Mouse (Mus musculus) myocyte (in vitro differentiated cells): ENCODE results near the gene Taf5. TPM values are rescaled to one million over a fixed set of nuclear protein-coding genes. Genes with fewer than 3 reads are reported as not detected.

Experiments used
- H3K27me3 ChIP-seq: one replicate; pipeline ENCODE4 v1.6.1; 2011; ENCODE audit not compliant: control insufficient read depth, insufficient read depth, insufficient read length
- H3K36me3 ChIP-seq: one replicate; pipeline ENCODE4 v1.6.1; 2011; ENCODE audit not compliant: control insufficient read depth, insufficient read depth
- H3K4me2 ChIP-seq: one replicate; pipeline ENCODE4 v1.6.1; 2011; ENCODE audit warnings: low read depth, control low read depth
- H3K4me3 ChIP-seq: one replicate; pipeline ENCODE4 v1.5.1; 2011; ENCODE audit warnings: mild to moderate bottlenecking, control low read depth, moderate library complexity
- H3K79me2 ChIP-seq: one replicate; pipeline ENCODE4 v1.6.1; 2011; ENCODE audit not compliant: control insufficient read depth, insufficient read depth
- H3ac ChIP-seq: one replicate; pipeline ENCODE4 v1.6.1; 2011; ENCODE audit not compliant: control insufficient read depth, insufficient read length
- CEBPB ChIP-seq: IDR thresholded peaks from 2 replicates; pipeline ENCODE4 v1.6.1; 2011; ENCODE audit warnings: mild to moderate bottlenecking, moderate library complexity; ENCODE audit not compliant: poor library complexity, insufficient read depth, severe bottlenecking
- E2F4 ChIP-seq: IDR thresholded peaks from one replicate; pipeline ENCODE4 v1.6.1; 2011; ENCODE audit warnings: mild to moderate bottlenecking, control low read depth, moderate library complexity; ENCODE audit not compliant: insufficient read depth
- MAX ChIP-seq: IDR thresholded peaks from one replicate; pipeline ENCODE4 v1.6.1; 2011; ENCODE audit warnings: low read depth, mild to moderate bottlenecking, control low read depth
- MYOD1 ChIP-seq, 3 experiments: IDR thresholded peaks; one replicate each; pipeline ENCODE4 v1.6.1; 2011; ENCODE audit warnings: control low read depth in 2 of 3, low read depth in 2 of 3, mild to moderate bottlenecking in 2 of 3, moderate library complexity in 1 of 3; ENCODE audit not compliant: insufficient read length in 2 of 3, control insufficient read depth in 1 of 3
- MYOG ChIP-seq, 3 experiments: IDR thresholded peaks; one replicate each; pipeline ENCODE4 v1.6.1; 2011; ENCODE audit warnings: control low read depth in 2 of 3, low read depth in 2 of 3, mild to moderate bottlenecking in 2 of 3; ENCODE audit not compliant: insufficient read length in 2 of 3, control insufficient read depth in 1 of 3, insufficient read depth in 1 of 3
- POLR2A ChIP-seq: IDR thresholded peaks from one replicate; pipeline ENCODE4 v1.6.1; 2011; ENCODE audit warnings: low read depth, mild to moderate bottlenecking, control low read depth, moderate library complexity; ENCODE audit not compliant: insufficient read length
- POLR2AphosphoS2 ChIP-seq: IDR thresholded peaks from one replicate; pipeline ENCODE4 v1.6.1; 2011; ENCODE audit warnings: low read depth, control low read depth; ENCODE audit not compliant: insufficient read length
- REST ChIP-seq: IDR thresholded peaks from one replicate; pipeline ENCODE4 v1.6.1; 2011; ENCODE audit warnings: mild to moderate bottlenecking, control low read depth, moderate library complexity; ENCODE audit not compliant: insufficient read depth, insufficient read length
- SRF ChIP-seq: IDR thresholded peaks from one replicate; pipeline ENCODE4 v1.6.1; 2011; ENCODE audit warnings: low read depth; ENCODE audit not compliant: control insufficient read depth, insufficient read length
- TCF12 ChIP-seq: IDR thresholded peaks from one replicate; pipeline ENCODE4 v1.6.1; 2011; ENCODE audit warnings: mild to moderate bottlenecking, control low read depth; ENCODE audit not compliant: poor library complexity, insufficient read depth, severe bottlenecking
- TCF3 ChIP-seq: IDR thresholded peaks from one replicate; pipeline ENCODE4 v1.6.1; 2011; ENCODE audit warnings: low read depth, control low read depth; ENCODE audit not compliant: insufficient read length
- USF1 ChIP-seq: IDR thresholded peaks from one replicate; pipeline ENCODE4 v1.6.1; 2011; ENCODE audit warnings: low read depth, mild to moderate bottlenecking, control low read depth, moderate library complexity
- polyA plus RNA-seq: library from polyadenylated mRNA; unstranded; fragments of >200 nt; fragmentation: generic; extraction: Trizol; gene quantifications from one replicate; pipeline ENCODE4 v1.2.1, GENCODE M21; 2012; ENCODE audit warnings: missing spikeins

Taf5 gene
- polyA plus RNA-seq, 1 experiment, result 2.5 TPM

DNA sequence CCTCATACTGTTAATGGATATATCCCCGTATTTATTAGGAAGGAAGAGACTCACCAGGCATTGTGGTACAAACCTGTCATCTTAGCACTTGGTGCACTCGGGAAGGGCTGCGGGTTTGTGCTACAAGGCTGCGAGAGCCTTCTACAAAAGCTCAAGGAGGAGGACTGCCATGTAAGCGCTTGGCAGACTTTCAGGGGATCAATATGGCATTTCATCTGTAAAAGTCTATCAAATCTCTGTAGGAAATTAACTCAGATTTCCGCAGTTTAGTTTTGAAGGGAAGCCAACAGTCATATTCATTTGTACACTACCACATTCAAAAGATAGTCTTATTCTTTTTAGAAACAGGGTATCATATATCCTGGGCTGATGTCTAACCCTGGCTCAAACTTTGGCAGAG, 35.8 kb upstream of the Taf5 start:
- H3K27me3 ChIP-seq, result no peaks in the 10 kb centered on the region
- peaks cover 14% of the 10 kb centered on the region for H3K36me3 ChIP-seq

DNA sequence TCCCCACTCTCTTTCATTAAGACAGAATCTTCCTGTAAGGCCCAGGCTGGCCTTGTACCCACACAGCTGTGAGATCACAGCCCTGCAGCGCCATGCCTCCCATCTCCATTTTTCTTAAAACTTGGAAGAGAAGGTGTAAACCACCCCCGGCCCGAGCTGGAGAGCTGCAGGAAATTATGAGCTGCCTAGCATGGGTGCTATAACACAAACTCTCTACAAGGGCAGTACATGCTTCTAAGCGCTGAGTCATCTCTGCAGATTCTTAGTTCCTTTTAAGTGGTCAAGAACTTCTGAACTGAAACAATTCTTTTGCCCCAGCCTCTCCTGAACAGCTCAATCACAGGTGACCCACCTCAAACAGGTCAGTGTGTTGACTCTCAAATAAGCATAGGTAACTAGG, 32.6 kb upstream of the Taf5 start:
- H3K4me3 ChIP-seq, result no peak overlapping the region
- TF ChIP-seq REST (no peak), CEBPB (no peak), MYOD1 (IDR thresholded peaks at IDR 0.05; ENCODE audit: control insufficient read depth in 1 of 3, insufficient read length in 2 of 3, low read depth in 2 of 3) (no peak), POLR2AphosphoS2 (no peak), SRF (no peak), TCF3 (no peak), TCF12 (no peak), MAX (no peak), E2F4 (no peak), POLR2A (no peak)
- no peak overlapping the region for H3K4me2 ChIP-seq
- H3K36me3 ChIP-seq, result peaks cover 26% of the 10 kb centered on the region
- no peak overlapping the region for H3ac ChIP-seq
- no peaks in the 10 kb centered on the region for H3K79me2 ChIP-seq
- H3K27me3 ChIP-seq, result no peaks in the 10 kb centered on the region

More for the DNA sequence above, 35.8 kb upstream of the Taf5 start:
- H3K4me2 ChIP-seq, result no peak overlapping the region
- no peaks in the 10 kb centered on the region for H3K79me2 ChIP-seq
- H3ac ChIP-seq, result no peak overlapping the region
- H3K4me3 ChIP-seq, result no peak overlapping the region
- no peak for TF ChIP-seq CEBPB
- TF ChIP-seq MYOG (IDR thresholded peaks at IDR 0.05; ENCODE audit: control insufficient read depth in 1 of 3, insufficient read depth in 1 of 3, insufficient read length in 2 of 3, low read depth in 2 of 3), result no peak
- no peak for TF ChIP-seq USF1
- TF ChIP-seq POLR2A, result no peak
- TF ChIP-seq SRF, result no peak
- no peak for TF ChIP-seq MAX
- TF ChIP-seq E2F4, result no peak
- TF ChIP-seq POLR2AphosphoS2, result no peak
- no peak for TF ChIP-seq MYOD1 (IDR thresholded peaks at IDR 0.05; ENCODE audit: control insufficient read depth in 1 of 3, insufficient read length in 2 of 3, low read depth in 2 of 3)
- no peak for TF ChIP-seq TCF3
- no peak for TF ChIP-seq REST
- no peak for TF ChIP-seq TCF12

DNA sequence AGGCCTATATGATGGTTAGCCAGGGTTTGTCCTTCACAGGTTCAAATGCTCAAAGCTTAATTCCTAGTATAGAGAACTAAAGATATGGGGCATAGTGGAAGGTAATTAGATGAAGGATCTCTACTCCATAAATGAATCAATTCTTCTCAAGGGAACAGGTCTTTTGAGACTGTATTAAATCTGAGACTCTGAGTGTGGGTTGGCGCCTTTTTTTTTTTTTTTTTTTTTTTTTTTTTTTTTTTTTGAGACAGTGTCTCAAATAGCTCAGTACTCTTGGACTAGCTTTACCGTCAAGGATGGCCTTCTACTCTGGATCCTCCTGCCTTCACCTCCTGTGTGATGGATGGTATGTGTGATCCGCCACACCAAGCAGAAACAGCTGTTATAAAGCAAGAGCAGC, 30.9 kb upstream of the Taf5 start:
- Histone ChIP-seq H3K4me2 (no peak overlapping the region), H3K27me3 (no peaks in the 10 kb centered on the region), H3ac (no peak overlapping the region), H3K79me2 (no peaks in the 10 kb centered on the region), H3K4me3 (no peak overlapping the region), H3K36me3 (peaks cover 26% of the 10 kb centered on the region)
- TF ChIP-seq POLR2A (no peak), REST (no peak), SRF (no peak), MYOG (IDR thresholded peaks at IDR 0.05; ENCODE audit: control insufficient read depth in 1 of 3, insufficient read depth in 1 of 3, insufficient read length in 2 of 3, low read depth in 2 of 3) (no peak), TCF3 (no peak), CEBPB (no peak), TCF12 (no peak), POLR2AphosphoS2 (no peak), USF1 (no peak), E2F4 (no peak), MAX (no peak), MYOD1 (IDR thresholded peaks at IDR 0.05; ENCODE audit: control insufficient read depth in 1 of 3, insufficient read length in 2 of 3, low read depth in 2 of 3) (no peak)

GRCm38 (mm10) chr19:47040720-47041473, 26.6 kb upstream of the Taf5 start:
- H3ac ChIP-seq, result no peak overlapping the region
- peaks cover 17% of the 10 kb centered on the region for H3K36me3 ChIP-seq
- no peak for TF ChIP-seq TCF3
- no peak for TF ChIP-seq MAX
- no peak for TF ChIP-seq MYOG (IDR thresholded peaks at IDR 0.05; ENCODE audit: control insufficient read depth in 1 of 3, insufficient read depth in 1 of 3, insufficient read length in 2 of 3, low read depth in 2 of 3)
- no peak for TF ChIP-seq POLR2AphosphoS2
- no peak for TF ChIP-seq MYOD1 (IDR thresholded peaks at IDR 0.05; ENCODE audit: control insufficient read depth in 1 of 3, insufficient read length in 2 of 3, low read depth in 2 of 3)
- no peak for TF ChIP-seq TCF12
- TF ChIP-seq E2F4, result no peak
- no peak for TF ChIP-seq CEBPB
- no peak for TF ChIP-seq SRF
- no peak for TF ChIP-seq USF1
- no peak for TF ChIP-seq REST
- no peak for TF ChIP-seq POLR2A
- H3K4me2 ChIP-seq, result no peak overlapping the region
- H3K4me3 ChIP-seq, result no peak overlapping the region
- H3K27me3 ChIP-seq, result no peaks in the 10 kb centered on the region
- H3K79me2 ChIP-seq, result no peaks in the 10 kb centered on the region
